Mouse (Mus musculus): ENCODE data around the gene Kmt2b. TPM values are rescaled to one million over a fixed set of nuclear protein-coding genes. Genes with fewer than 3 reads are reported as not detected.

The Kmt2b gene
- polyA plus RNA-seq, 1 experiment = 31.5 TPM

- no peak for DNase-seq (ENCODE audit: low read depth, low spot score)
- WGBS = 88% methylated on average over 8 of the region's 8 CpGs
Measured at GRCm38 (mm10) chr7:30579950-30580349, 8.6 kb downstream of the Kmt2b start.

GRCm38 (mm10) chr7:30572969-30573368 lies 15.6 kb downstream of the Kmt2b start:
- WGBS = 28% methylated on average over 2 of the region's 2 CpGs
- DNase-seq (ENCODE audit: low read depth, low spot score) = no peak

GRCm38 (mm10) chr7:30572389-30572788 lies 16.1 kb downstream of the Kmt2b start:
- 76% methylated on average over 5 of the region's 5 CpGs for WGBS
- DNase-seq (ENCODE audit: low read depth, low spot score) = no peak

GRCm38 (mm10) chr7:30567555-30567954 lies 21.0 kb downstream of the Kmt2b start:
- WGBS = 86% methylated on average over 11 of the region's 11 CpGs
- DNase-seq (ENCODE audit: low read depth, low spot score) = no peak

GRCm38 (mm10) chr7:30566033-30566432 lies 22.5 kb downstream of the Kmt2b start:
- WGBS = 79% methylated on average over 9 of the region's 9 CpGs

GRCm38 (mm10) chr7:30564970-30565571 lies 23.5 kb downstream of the Kmt2b start, which contains the start of gene Igflr1:
Igflr1 (plus strand) TSS chr7:30565427.
- WGBS = 95% methylated on average over 12 of the region's 12 CpGs
- DNase-seq (ENCODE audit: low read depth, low spot score) = no peak

More at GRCm38 (mm10) chr7:30566033-30566432, 22.5 kb downstream of the Kmt2b start:
- DNase-seq (ENCODE audit: low read depth, low spot score) = no peak

GRCm38 (mm10) chr7:30563906-30564280 lies 24.6 kb downstream of the Kmt2b start:
- 17% methylated on average over 6 of the region's 6 CpGs for WGBS
- DNase-seq (ENCODE audit: low read depth, low spot score) = no peak

- under 1% methylated on average over 45 of the region's 45 CpGs for WGBS
- peak; percentile 94 for DNase-seq (ENCODE audit: low read depth, low spot score)
Measured at GRCm38 (mm10) chr7:30563117-30563905, 25.2 kb downstream of the Kmt2b start, which contains the start of the genes U2af1l4, Gm49396 and Psenen. U2af1l4 (plus strand) TSS chr7:30563301. Gm49396 (plus strand) TSS chr7:30563344. Psenen (minus strand) TSS chr7:30563627.

- under 1% methylated on average over 27 of the region's 27 CpGs for WGBS
- DNase-seq (ENCODE audit: low read depth, low spot score) = no peak
Measured at GRCm38 (mm10) chr7:30562526-30563116, 25.9 kb downstream of the Kmt2b start.

- DNase-seq (ENCODE audit: low read depth, low spot score) = no peak
- WGBS = 60% methylated on average over 2 of the region's 2 CpGs
Measured at GRCm38 (mm10) chr7:30560296-30560695, 28.2 kb downstream of the Kmt2b start.

- DNase-seq (ENCODE audit: low read depth, low spot score) = peak; percentile 97
- under 1% methylated on average over 20 of the region's 20 CpGs for WGBS
Measured at GRCm38 (mm10) chr7:30559443-30559954, 29.0 kb downstream of the Kmt2b start, which contains the start of gene Lin37. Lin37 (minus strand) TSS chr7:30559838.

GRCm38 (mm10) chr7:30558656-30559442 lies 29.7 kb downstream of the Kmt2b start:
- WGBS = 6% methylated on average over 12 of the region's 12 CpGs
- DNase-seq (ENCODE audit: low read depth, low spot score) = no peak

- WGBS = 73% methylated on average over 13 of the region's 13 CpGs
Measured at GRCm38 (mm10) chr7:30557901-30558514, 30.5 kb downstream of the Kmt2b start.

GRCm38 (mm10) chr7:30556894-30557536 lies 31.5 kb downstream of the Kmt2b start:
- 92% methylated on average over 18 of the region's 18 CpGs for WGBS
- no peak for DNase-seq (ENCODE audit: low read depth, low spot score)

More at GRCm38 (mm10) chr7:30557901-30558514, 30.5 kb downstream of the Kmt2b start:
- no peak for DNase-seq (ENCODE audit: low read depth, low spot score)

GRCm38 (mm10) chr7:30553810-30554584 lies 34.5 kb downstream of the Kmt2b start:
- no peak for DNase-seq (ENCODE audit: low read depth, low spot score)
- WGBS = 81% methylated on average over 22 of the region's 22 CpGs

- DNase-seq (ENCODE audit: low read depth, low spot score) = no peak
- 2% methylated on average over 23 of the region's 23 CpGs for WGBS
Measured at GRCm38 (mm10) chr7:30553021-30553589, 35.4 kb downstream of the Kmt2b start.
